Mouse (Mus musculus) spleen, adult 2 months (tissue): ENCODE measurements around the gene Zfp235.

Experiments used
- CTCF ChIP-seq: fragments of 200-500 bp; IDR thresholded peaks from 2 replicates; pipeline ENCODE4 v1.5.1; 2011; ENCODE audit warnings: mild to moderate bottlenecking, inconsistent platforms; ENCODE audit not compliant: insufficient read depth, insufficient read length, insufficient replicate concordance; ENCODE audit errors: extremely low read depth
- POLR2A ChIP-seq: fragments of 200-500 bp; IDR thresholded peaks from 2 replicates; pipeline ENCODE4 v1.6.1; 2011; ENCODE audit warnings: low read depth, low read length, inconsistent platforms

GRCm38 (mm10) chr7:24187611-24188010, 53.6 kb downstream of the Zfp235 start:
- TF ChIP-seq CTCF (no peak), POLR2A (no peak)
